Mouse (Mus musculus): ENCODE measurements at regions not wholly inside any gene's neighbourhood (a gene's known extent, or its start where the extent isn't known, plus 50 kb on each side); places are given as distances from the start of the nearest gene placed in this dataset.

- H3K4me3 ChIP-seq = no peak overlapping the region
- H3K79me2 ChIP-seq (replicated peaks; ENCODE audit: control insufficient read depth, insufficient read depth, low read length) = no peaks in the 10 kb centered on the region
- no peak for DNase-seq
- intact Hi-C loops (cut with DNase I) = no loop called here
- H3K27me3 ChIP-seq (ENCODE audit: control insufficient read depth, insufficient read depth, low read length) = no peaks in the 10 kb centered on the region
- peaks cover 1% of the 10 kb centered on the region; the same call in 1 of the 2 replicates for H3K4me1 ChIP-seq (ENCODE audit: control insufficient read depth, insufficient read depth, low read length)
- no peaks in the 10 kb centered on the region for H3K36me3 ChIP-seq (ENCODE audit: control insufficient read depth, insufficient read depth, low read length)
- WGBS = 46% methylated on average over 2 of the region's 2 CpGs
- no peak overlapping the region for H3K27ac ChIP-seq
- TF ChIP-seq EP300 (IDR thresholded peaks at IDR 0.05; ENCODE audit: insufficient read depth, low read depth, low read length) = no peak
- TF ChIP-seq CTCF (IDR thresholded peaks at IDR 0.05) = no peak
- TF ChIP-seq POLR2A (IDR thresholded peaks at IDR 0.05; ENCODE audit: insufficient read depth, low read depth, low read length) = no peak
- no peak overlapping the region for H3K9ac ChIP-seq (ENCODE audit: low read depth, low read length)
Measured at GRCm38 (mm10) chr10:45848654-45849053, 271.0 kb downstream of the Hace1 start.

GRCm38 (mm10) chr10:45849841-45850240, 272.2 kb downstream of the Hace1 start:
- TF ChIP-seq EP300 (IDR thresholded peaks at IDR 0.05; ENCODE audit: insufficient read depth, low read depth, low read length) (no peak), POLR2A (IDR thresholded peaks at IDR 0.05; ENCODE audit: insufficient read depth, low read depth, low read length) (no peak), CTCF (IDR thresholded peaks at IDR 0.05) (no peak)
- no peaks in the 10 kb centered on the region for H3K79me2 ChIP-seq (replicated peaks; ENCODE audit: control insufficient read depth, insufficient read depth, low read length)
- no peaks in the 10 kb centered on the region for H3K27me3 ChIP-seq (ENCODE audit: control insufficient read depth, insufficient read depth, low read length)
- no peak overlapping the region for H3K4me3 ChIP-seq
- no peak overlapping the region for H3K9ac ChIP-seq (ENCODE audit: low read depth, low read length)
- intact Hi-C loops (cut with DNase I) = no loop called here
- H3K4me1 ChIP-seq (ENCODE audit: control insufficient read depth, insufficient read depth, low read length) = peaks cover 1% of the 10 kb centered on the region; the same call in 1 of the 2 replicates
- H3K36me3 ChIP-seq (ENCODE audit: control insufficient read depth, insufficient read depth, low read length) = no peaks in the 10 kb centered on the region
- 79% methylated on average over 1 of the region's 1 CpGs for WGBS
- H3K27ac ChIP-seq = no peak overlapping the region
- DNase-seq = no peak

GRCm38 (mm10) chr10:45850625-45851024, 273.0 kb downstream of the Hace1 start:
- DNase-seq = peak in 1 of 2 experiments; percentile 15
- Histone ChIP-seq H3K9ac (ENCODE audit: low read depth, low read length) (no peak overlapping the region), H3K27me3 (ENCODE audit: control insufficient read depth, insufficient read depth, low read length) (no peaks in the 10 kb centered on the region), H3K4me1 (ENCODE audit: control insufficient read depth, insufficient read depth, low read length) (peaks cover 1% of the 10 kb centered on the region; the same call in 1 of the 2 replicates), H3K27ac (peak overlapping the region; percentile 6; the same call in 1 of the 2 replicates), H3K36me3 (ENCODE audit: control insufficient read depth, insufficient read depth, low read length) (no peaks in the 10 kb centered on the region), H3K4me3 (no peak overlapping the region), H3K79me2 (replicated peaks; ENCODE audit: control insufficient read depth, insufficient read depth, low read length) (no peaks in the 10 kb centered on the region)
- TF ChIP-seq CTCF (IDR thresholded peaks at IDR 0.05) = no peak
- no peak for TF ChIP-seq EP300 (IDR thresholded peaks at IDR 0.05; ENCODE audit: insufficient read depth, low read depth, low read length)
- no peak for TF ChIP-seq POLR2A (IDR thresholded peaks at IDR 0.05; ENCODE audit: insufficient read depth, low read depth, low read length)
- intact Hi-C loops (cut with DNase I) = no loop called here
- 39% methylated on average over 6 of the region's 6 CpGs for WGBS

GRCm38 (mm10) chr10:45852688-45853087, 275.1 kb downstream of the Hace1 start:
- no peaks in the 10 kb centered on the region for H3K27me3 ChIP-seq (ENCODE audit: control insufficient read depth, insufficient read depth, low read length)
- no peak overlapping the region for H3K9ac ChIP-seq (ENCODE audit: low read depth, low read length)
- H3K4me3 ChIP-seq = no peak overlapping the region
- peaks cover 1% of the 10 kb centered on the region; the same call in 1 of the 2 replicates for H3K4me1 ChIP-seq (ENCODE audit: control insufficient read depth, insufficient read depth, low read length)
- H3K36me3 ChIP-seq (ENCODE audit: control insufficient read depth, insufficient read depth, low read length) = no peaks in the 10 kb centered on the region
- H3K79me2 ChIP-seq (replicated peaks; ENCODE audit: control insufficient read depth, insufficient read depth, low read length) = no peaks in the 10 kb centered on the region
- DNase-seq = no peak
- intact Hi-C loops (cut with DNase I) = no loop called here
- H3K27ac ChIP-seq = no peak overlapping the region
- WGBS = 60% methylated on average over 5 of the region's 5 CpGs
- TF ChIP-seq CTCF (IDR thresholded peaks at IDR 0.05) (no peak), POLR2A (IDR thresholded peaks at IDR 0.05; ENCODE audit: insufficient read depth, low read depth, low read length) (no peak), EP300 (IDR thresholded peaks at IDR 0.05; ENCODE audit: insufficient read depth, low read depth, low read length) (no peak)

GRCm38 (mm10) chr10:45855514-45855913, 277.9 kb downstream of the Hace1 start:
- Histone ChIP-seq H3K27me3 (ENCODE audit: control insufficient read depth, insufficient read depth, low read length) (no peaks in the 10 kb centered on the region), H3K4me1 (ENCODE audit: control insufficient read depth, insufficient read depth, low read length) (no peaks in the 10 kb centered on the region), H3K36me3 (ENCODE audit: control insufficient read depth, insufficient read depth, low read length) (no peaks in the 10 kb centered on the region), H3K9ac (ENCODE audit: low read depth, low read length) (no peak overlapping the region), H3K79me2 (replicated peaks; ENCODE audit: control insufficient read depth, insufficient read depth, low read length) (no peaks in the 10 kb centered on the region), H3K27ac (no peak overlapping the region), H3K4me3 (no peak overlapping the region)
- DNase-seq = no peak
- intact Hi-C loops (cut with DNase I) = no loop called here
- WGBS = 78% methylated on average over 3 of the region's 3 CpGs
- no peak for TF ChIP-seq EP300 (IDR thresholded peaks at IDR 0.05; ENCODE audit: insufficient read depth, low read depth, low read length)
- TF ChIP-seq CTCF (IDR thresholded peaks at IDR 0.05) = no peak
- no peak for TF ChIP-seq POLR2A (IDR thresholded peaks at IDR 0.05; ENCODE audit: insufficient read depth, low read depth, low read length)

GRCm38 (mm10) chr10:45859137-45859536, 281.5 kb downstream of the Hace1 start:
- Histone ChIP-seq H3K36me3 (ENCODE audit: control insufficient read depth, insufficient read depth, low read length) (no peaks in the 10 kb centered on the region), H3K27ac (no peak overlapping the region), H3K9ac (ENCODE audit: low read depth, low read length) (no peak overlapping the region), H3K27me3 (ENCODE audit: control insufficient read depth, insufficient read depth, low read length) (no peaks in the 10 kb centered on the region), H3K4me1 (ENCODE audit: control insufficient read depth, insufficient read depth, low read length) (no peaks in the 10 kb centered on the region), H3K79me2 (replicated peaks; ENCODE audit: control insufficient read depth, insufficient read depth, low read length) (no peaks in the 10 kb centered on the region), H3K4me3 (no peak overlapping the region)
- intact Hi-C loops (cut with DNase I) = no loop called here
- 54% methylated on average over 3 of the region's 3 CpGs for WGBS
- TF ChIP-seq EP300 (IDR thresholded peaks at IDR 0.05; ENCODE audit: insufficient read depth, low read depth, low read length) (no peak), POLR2A (IDR thresholded peaks at IDR 0.05; ENCODE audit: insufficient read depth, low read depth, low read length) (no peak), CTCF (IDR thresholded peaks at IDR 0.05) (no peak)
- DNase-seq = no peak

All from heart, adult 2 months (tissue).